Mouse (Mus musculus) stomach, embryonic 14.5 days (tissue): ENCODE measurements around the gene Pih1d1. TPM values are rescaled to one million over a fixed set of nuclear protein-coding genes. Genes with fewer than 3 reads are reported as not detected.
"Not testable (repeated sequence)": the region's sequence is repeated elsewhere in the genome, so short reads cannot be mapped to it uniquely, and the experiment has no call there.

Source experiments
- ATAC-seq: fragments of 200-750 bp; cut with Nextera tagmentation; 2 replicates; pipeline ENCODE4 v1.8.0; 2017; ENCODE audit warnings: low read depth, moderate TSS enrichment; ENCODE audit not compliant: insufficient number of reproducible peaks, insufficient read depth, low FRiP score
- H3K27ac ChIP-seq: fragments of 300-500 bp; sonication (generic); 2 replicates; pipeline ENCODE4 v1.5.1; 2014; ENCODE audit warnings: mild to moderate bottlenecking, low read length, moderate library complexity, mixed read lengths
- H3K27me3 ChIP-seq: fragments of 300-500 bp; sonication (generic); 2 replicates; pipeline ENCODE4 v1.6.1; 2014; ENCODE audit warnings: low read length, control low read depth, mixed read lengths; ENCODE audit not compliant: control insufficient read depth, insufficient read depth
- H3K36me3 ChIP-seq: fragments of 300-500 bp; sonication (generic); 2 replicates; pipeline ENCODE4 v1.6.1; 2014; ENCODE audit warnings: mild to moderate bottlenecking, control low read depth, low read length, moderate library complexity, mixed read lengths; ENCODE audit not compliant: control insufficient read depth, insufficient read depth
- H3K4me1 ChIP-seq: fragments of 300-500 bp; sonication (generic); 2 replicates; pipeline ENCODE4 v1.6.1; 2014; ENCODE audit warnings: low read length, control low read depth, mixed read lengths; ENCODE audit not compliant: control insufficient read depth, insufficient read depth
- H3K4me2 ChIP-seq: fragments of 300-500 bp; sonication (generic); replicated peaks from 2 replicates; pipeline ENCODE4 v1.6.1; 2014; ENCODE audit warnings: low read depth, low read length, control low read depth
- H3K4me3 ChIP-seq: fragments of 300-500 bp; sonication (generic); 2 replicates; pipeline ENCODE4 v1.5.1; 2014; ENCODE audit warnings: low read depth, low read length, control low read depth
- H3K9ac ChIP-seq: fragments of 300-500 bp; sonication (generic); replicated peaks from 2 replicates; pipeline ENCODE4 v1.6.1; 2014; ENCODE audit warnings: low read depth, mild to moderate bottlenecking, control low read depth, low read length, moderate library complexity, mixed read lengths
- H3K9me3 ChIP-seq: fragments of 300-500 bp; sonication (generic); 2 replicates; pipeline ENCODE4 v1.6.1; 2016; ENCODE audit warnings: low read depth, low read length, control low read depth; ENCODE audit not compliant: control insufficient read depth
- WGBS: fragments of 180-500 bp; shearing (Covaris S2); extraction: QIAGEN DNeasy Blood & Tissue Kit; methylation state at CpG from one replicate; pipeline ENCODE4 v1.1.7; 2014; 5-methylcytosine and 5-hydroxymethylcytosine counted together
- polyA plus RNA-seq: library from polyadenylated mRNA; unstranded; fragments of >200 nt; fragmentation: Nextera tagmentation; extraction: Ambion mirVana; gene quantifications from 2 replicates; pipeline ENCODE4 v1.2.1, GENCODE M21; 2014

The Pih1d1 gene
- polyA plus RNA-seq, 1 experiment from 2014 or later, result 114 TPM

DNA sequence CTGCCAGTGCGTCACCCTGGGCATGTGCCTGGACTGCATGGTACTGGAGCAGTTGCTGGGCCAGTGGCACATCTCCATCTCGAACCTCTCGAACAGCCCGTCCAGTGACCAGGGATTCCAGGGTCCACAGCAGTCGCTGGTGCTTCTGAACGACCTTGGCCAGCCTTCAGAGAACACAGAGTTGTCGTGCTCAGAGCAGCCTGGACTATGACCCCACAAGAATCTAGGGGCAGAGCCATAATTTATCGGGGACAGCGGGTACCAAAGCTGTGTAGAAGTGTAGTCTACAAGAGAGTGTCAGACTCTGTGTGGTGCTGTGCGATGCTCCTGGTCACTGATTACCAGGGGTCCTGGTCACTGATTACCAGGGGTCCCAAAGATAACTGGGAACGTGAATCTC, 6.2 kb upstream of the Pih1d1 start:
- no peaks in the 10 kb centered on the region for H3K9me3 ChIP-seq
- peaks cover 20% of the 10 kb centered on the region; the same call in 1 of the 2 replicates for H3K4me1 ChIP-seq
- peaks cover 24% of the 10 kb centered on the region for H3K36me3 ChIP-seq
- ATAC-seq, result no peak
- no peaks in the 10 kb centered on the region for H3K27me3 ChIP-seq
- no peak overlapping the region for H3K4me3 ChIP-seq
- no peak overlapping the region for H3K9ac ChIP-seq
- H3K27ac ChIP-seq, result no peak overlapping the region
- H3K4me2 ChIP-seq, result no peak overlapping the region
- 84% methylated on average over 11 of the region's 11 CpGs for WGBS

DNA sequence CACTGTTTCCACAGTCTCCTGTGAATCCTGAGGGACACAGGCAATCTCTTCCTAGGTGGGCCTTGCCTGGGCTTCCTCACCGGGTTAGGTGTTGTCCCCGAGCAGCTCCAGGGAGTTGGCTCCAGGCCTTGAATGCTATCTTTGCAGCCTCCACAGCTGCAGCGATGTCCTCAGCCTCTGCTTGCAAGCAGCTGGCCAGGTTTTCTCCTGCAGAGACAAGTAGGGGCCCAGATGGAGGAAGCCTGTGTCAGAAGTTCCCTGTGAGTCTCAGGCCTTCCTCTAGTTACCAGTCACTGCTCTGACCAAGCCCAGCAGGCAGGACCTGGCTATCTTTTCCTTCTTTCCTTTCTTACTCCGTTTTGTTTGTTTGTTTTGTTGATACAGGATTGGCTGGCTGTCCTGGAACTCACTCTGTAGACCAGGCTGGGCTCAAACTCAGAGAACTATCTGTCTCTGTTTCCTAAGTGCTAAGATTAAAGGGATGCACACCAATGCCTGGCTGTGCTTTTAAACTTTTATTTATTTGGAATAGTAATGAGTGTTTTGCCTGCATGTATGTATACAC, 5.5 kb upstream of the Pih1d1 start:
- Histone ChIP-seq H3K4me1 (peaks cover 23% of the 10 kb centered on the region; the same call in 1 of the 2 replicates), H3K9me3 (no peaks in the 10 kb centered on the region), H3K36me3 (peaks cover 24% of the 10 kb centered on the region), H3K9ac (no peak overlapping the region), H3K27ac (peak overlapping the region; percentile 39; the same call in 1 of the 2 replicates), H3K27me3 (no peaks in the 10 kb centered on the region), H3K4me3 (no peak overlapping the region), H3K4me2 (no peak overlapping the region)
- 41% methylated on average over 4 of the region's 4 CpGs for WGBS
- ATAC-seq, result no peak

DNA sequence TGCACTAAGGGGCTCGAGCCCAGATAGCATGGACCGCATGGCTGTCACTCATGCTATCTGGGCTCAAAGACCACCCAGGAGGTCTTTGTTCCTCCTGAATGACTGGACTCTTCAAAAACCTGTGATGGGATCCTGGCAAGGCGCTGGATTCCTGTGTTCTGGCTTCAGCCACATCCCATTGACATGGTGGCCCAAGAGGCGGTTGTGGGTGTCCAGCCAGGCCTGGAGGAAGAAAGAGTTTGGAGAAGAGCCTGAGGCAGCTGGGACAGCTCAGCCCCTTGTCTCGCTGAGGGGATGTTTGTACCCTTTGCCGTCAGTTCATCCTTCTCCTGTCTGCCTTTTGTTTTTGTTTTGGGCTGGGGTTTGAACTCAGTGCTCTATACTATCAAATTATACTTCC, 4.6 kb upstream of the Pih1d1 start:
- no peak overlapping the region for H3K9ac ChIP-seq

DNA sequence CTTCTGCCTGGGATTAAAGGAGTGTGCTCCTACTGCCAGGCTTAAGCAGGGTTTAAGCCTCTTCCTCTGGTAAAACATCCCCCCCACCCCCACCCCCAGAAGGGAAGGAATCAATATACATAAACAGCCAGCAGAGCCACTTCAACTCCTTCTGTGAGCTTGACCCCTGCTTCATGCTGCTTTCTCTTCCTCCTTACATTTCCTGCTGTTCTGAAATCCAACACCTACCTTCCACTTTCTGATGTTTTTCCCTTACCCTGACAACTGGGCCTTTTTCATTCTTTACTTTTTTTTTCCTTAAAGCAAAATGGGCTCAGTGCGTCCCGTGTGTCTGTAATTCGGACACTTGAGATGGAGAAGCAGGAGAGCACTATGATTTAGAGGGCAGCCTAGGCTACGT, 3.8 kb upstream of the Pih1d1 start:
- H3K4me3 ChIP-seq, result no peak overlapping the region
- ATAC-seq, result no peak
- H3K4me1 ChIP-seq, result peaks cover 26% of the 10 kb centered on the region; the same call in 1 of the 2 replicates
- no peak overlapping the region for H3K9ac ChIP-seq
- H3K36me3 ChIP-seq, result peaks cover 13% of the 10 kb centered on the region
- H3K9me3 ChIP-seq, result no peaks in the 10 kb centered on the region
- 43% methylated on average over 4 of the region's 4 CpGs for WGBS
- H3K27ac ChIP-seq, result peak overlapping the region; percentile 89
- H3K4me2 ChIP-seq, result no peak overlapping the region
- H3K27me3 ChIP-seq, result no peaks in the 10 kb centered on the region

More for the DNA sequence above, 4.6 kb upstream of the Pih1d1 start:
- Histone ChIP-seq H3K27me3 (no peaks in the 10 kb centered on the region), H3K36me3 (peaks cover 16% of the 10 kb centered on the region), H3K4me2 (no peak overlapping the region), H3K9me3 (no peaks in the 10 kb centered on the region), H3K4me1 (peaks cover 23% of the 10 kb centered on the region; the same call in 1 of the 2 replicates), H3K4me3 (no peak overlapping the region), H3K27ac (peak overlapping the region; percentile 89; the same call in 1 of the 2 replicates)
- no peak for ATAC-seq
- 53% methylated on average over 6 of the region's 6 CpGs for WGBS

DNA sequence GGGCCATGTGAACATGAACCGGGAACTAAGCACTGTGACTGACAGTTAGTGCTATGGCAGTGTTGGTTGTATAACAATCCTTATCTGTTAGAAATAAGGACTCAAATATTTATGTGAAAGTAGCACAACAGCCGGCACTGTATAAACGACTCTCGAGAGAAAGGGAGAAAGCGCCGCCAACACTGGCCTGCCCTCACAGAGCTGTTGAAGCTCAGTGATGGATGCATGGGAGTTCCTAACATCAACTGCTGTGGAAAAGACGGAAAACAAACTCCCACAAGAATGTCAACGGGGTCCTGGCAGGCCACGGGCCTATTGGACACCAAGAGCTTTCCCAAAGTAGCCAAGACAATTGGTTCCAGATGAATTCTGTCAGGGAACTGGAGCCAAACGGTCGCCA, 2.8 kb upstream of the Pih1d1 start:
- Histone ChIP-seq H3K9me3 (no peaks in the 10 kb centered on the region), H3K9ac (no peak overlapping the region), H3K4me3 (no peak overlapping the region), H3K27ac (peak overlapping the region; percentile 89), H3K36me3 (peaks cover 7% of the 10 kb centered on the region; the same call in 1 of the 2 replicates), H3K4me2 (no peak overlapping the region), H3K27me3 (no peaks in the 10 kb centered on the region), H3K4me1 (peaks cover 26% of the 10 kb centered on the region; the same call in 1 of the 2 replicates)
- ATAC-seq, result no peak
- 22% methylated on average over 11 of the region's 11 CpGs for WGBS

DNA sequence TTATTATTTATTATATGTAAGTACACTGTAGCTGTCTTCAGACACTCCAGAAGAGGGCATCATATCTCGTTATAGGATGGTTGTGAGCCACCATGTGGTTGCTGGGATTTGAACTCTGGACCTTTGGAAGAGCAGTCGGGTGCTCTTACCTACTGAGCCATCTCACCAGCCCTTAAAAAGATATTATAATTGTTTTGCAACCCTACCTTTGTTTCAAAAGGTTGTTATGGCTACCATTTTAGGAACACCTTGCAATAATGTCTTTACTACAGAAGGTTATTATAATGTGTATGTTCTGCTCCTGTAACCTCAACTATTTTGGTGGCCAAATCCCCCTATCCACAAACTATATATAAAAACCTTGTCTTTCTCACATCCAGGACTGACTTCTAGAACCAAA, 1.1 kb upstream of the Pih1d1 start:
- WGBS, result 92% methylated on average over 2 of the region's 2 CpGs
- not testable (repeated sequence) for H3K36me3 ChIP-seq, H3K4me3 ChIP-seq, H3K27me3 ChIP-seq, H3K27ac ChIP-seq, H3K9me3 ChIP-seq, H3K9ac ChIP-seq, ATAC-seq
- H3K4me2 ChIP-seq, result peak overlapping the region; percentile 80; the same call in 1 of the 2 replicates
- H3K4me1 ChIP-seq, result peaks cover 26% of the 10 kb centered on the region; the same call in 1 of the 2 replicates

DNA sequence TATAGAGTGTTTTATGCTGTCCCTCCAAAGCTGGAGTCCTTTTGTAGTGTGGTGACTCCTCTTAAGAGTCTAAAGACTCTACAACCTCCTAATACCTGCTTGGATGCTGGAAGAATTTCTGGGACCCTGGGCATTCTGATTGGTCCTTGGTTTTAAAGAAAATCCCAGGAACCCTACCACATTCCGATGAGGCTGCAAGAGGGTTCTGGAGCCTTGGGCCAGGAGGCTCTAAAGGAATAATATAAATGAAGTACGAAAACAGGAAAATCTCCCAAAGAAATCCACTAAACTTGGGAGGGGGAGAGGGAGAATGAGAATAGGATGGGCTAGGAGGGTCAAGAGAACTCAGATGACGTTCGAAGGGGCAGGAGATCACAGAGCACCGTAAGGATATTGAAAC, 517 bp upstream of the Pih1d1 start:
- 2% methylated on average over 5 of the region's 5 CpGs for WGBS
- H3K4me3 ChIP-seq, result peak overlapping the region; percentile 50
- peaks cover 26% of the 10 kb centered on the region; the same call in 1 of the 2 replicates for H3K4me1 ChIP-seq
- peaks cover 9% of the 10 kb centered on the region; the same call in 1 of the 2 replicates for H3K36me3 ChIP-seq
- peak overlapping the region; percentile 80 for H3K4me2 ChIP-seq
- no peaks in the 10 kb centered on the region for H3K9me3 ChIP-seq
- no peak for ATAC-seq
- no peaks in the 10 kb centered on the region for H3K27me3 ChIP-seq
- peak overlapping the region; percentile 96 for H3K27ac ChIP-seq
- peak overlapping the region; percentile 82 for H3K9ac ChIP-seq

DNA sequence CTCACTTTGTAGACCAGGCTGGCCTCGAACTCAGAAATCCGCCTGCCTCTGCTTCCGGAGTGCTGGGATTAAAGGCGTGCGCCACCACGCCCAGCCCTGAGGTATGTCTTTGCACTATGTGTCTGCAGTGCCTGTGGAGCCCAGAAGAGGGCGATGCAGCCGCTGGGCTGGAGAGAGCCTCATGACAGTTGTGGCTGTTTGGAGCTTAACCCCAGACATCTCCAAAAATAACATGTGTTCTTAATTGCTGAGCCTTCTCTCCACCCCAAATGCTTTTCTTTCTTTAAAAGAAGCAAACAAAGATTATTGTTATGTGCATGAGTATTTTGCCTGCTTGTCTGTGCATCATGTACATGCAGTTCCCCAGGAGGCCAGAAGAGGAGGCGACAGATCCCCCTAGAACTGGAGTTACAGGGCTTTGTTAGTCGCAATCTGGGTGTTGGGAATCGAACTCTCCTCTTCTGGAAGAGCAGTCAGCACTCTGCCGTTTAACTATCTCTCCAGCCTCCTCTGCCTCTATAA, 951 bp downstream of the Pih1d1 start:
- no peaks in the 10 kb centered on the region for H3K9me3 ChIP-seq
- 73% methylated on average over 12 of the region's 12 CpGs for WGBS
- peak overlapping the region; percentile 50 for H3K4me3 ChIP-seq
- peaks cover 14% of the 10 kb centered on the region for H3K36me3 ChIP-seq
- no peaks in the 10 kb centered on the region for H3K27me3 ChIP-seq
- H3K4me2 ChIP-seq, result peak overlapping the region; percentile 47
- no peak overlapping the region for H3K27ac ChIP-seq
- H3K4me1 ChIP-seq, result peaks cover 26% of the 10 kb centered on the region; the same call in 1 of the 2 replicates
- no peak overlapping the region for H3K9ac ChIP-seq
- no peak; the same call in 1 of the 2 replicates for ATAC-seq
